Mouse (Mus musculus) forebrain, embryonic 10.5 days (tissue): ENCODE results near the gene Rorc. TPM values are rescaled to one million over a fixed set of nuclear protein-coding genes. Genes with fewer than 3 reads are reported as not detected.

Source experiments
- DNase-seq: peaks from one replicate; pipeline ENCODE4 v3.0.0-alpha.2; 2017; ENCODE audit warnings: low spot score; ENCODE audit errors: extremely low spot score
- H3K27ac ChIP-seq: fragments of 300-500 bp; sonication (generic); 2 replicates; pipeline ENCODE4 v1.5.1; 2016; ENCODE audit warnings: mild to moderate bottlenecking
- H3K27me3 ChIP-seq: fragments of 300-500 bp; sonication (generic); 2 replicates; pipeline ENCODE4 v1.6.1; 2016; ENCODE audit warnings: mild to moderate bottlenecking; ENCODE audit not compliant: poor library complexity, severe bottlenecking
- H3K36me3 ChIP-seq: fragments of 300-500 bp; sonication (generic); replicated peaks from 2 replicates; pipeline ENCODE4 v1.6.1; 2016; ENCODE audit warnings: mild to moderate bottlenecking, moderate library complexity
- H3K4me1 ChIP-seq: fragments of 300-500 bp; sonication (generic); 2 replicates; pipeline ENCODE4 v1.6.1; 2016
- H3K4me3 ChIP-seq: fragments of 300-500 bp; sonication (generic); 2 replicates; pipeline ENCODE4 v1.5.1; 2016; ENCODE audit warnings: mild to moderate bottlenecking, moderate library complexity
- H3K9me3 ChIP-seq: fragments of 300-500 bp; sonication (generic); 2 replicates; pipeline ENCODE4 v1.6.1; 2016; ENCODE audit warnings: mild to moderate bottlenecking, moderate library complexity
- WGBS: fragments of 180-500 bp; shearing (Covaris S2); methylation state at CpG from one replicate; pipeline ENCODE4 v1.1.7; 2016; 5-methylcytosine and 5-hydroxymethylcytosine counted together
- polyA plus RNA-seq: library from polyadenylated mRNA; unstranded; fragments of >200 nt; fragmentation: Nextera tagmentation; extraction: Ambion mirVana; gene quantifications from 2 replicates; pipeline ENCODE4 v1.2.1, GENCODE M21; 2016

Rorc gene
- polyA plus RNA-seq, 1 experiment from 2014 or later, result 0.36 TPM

DNA sequence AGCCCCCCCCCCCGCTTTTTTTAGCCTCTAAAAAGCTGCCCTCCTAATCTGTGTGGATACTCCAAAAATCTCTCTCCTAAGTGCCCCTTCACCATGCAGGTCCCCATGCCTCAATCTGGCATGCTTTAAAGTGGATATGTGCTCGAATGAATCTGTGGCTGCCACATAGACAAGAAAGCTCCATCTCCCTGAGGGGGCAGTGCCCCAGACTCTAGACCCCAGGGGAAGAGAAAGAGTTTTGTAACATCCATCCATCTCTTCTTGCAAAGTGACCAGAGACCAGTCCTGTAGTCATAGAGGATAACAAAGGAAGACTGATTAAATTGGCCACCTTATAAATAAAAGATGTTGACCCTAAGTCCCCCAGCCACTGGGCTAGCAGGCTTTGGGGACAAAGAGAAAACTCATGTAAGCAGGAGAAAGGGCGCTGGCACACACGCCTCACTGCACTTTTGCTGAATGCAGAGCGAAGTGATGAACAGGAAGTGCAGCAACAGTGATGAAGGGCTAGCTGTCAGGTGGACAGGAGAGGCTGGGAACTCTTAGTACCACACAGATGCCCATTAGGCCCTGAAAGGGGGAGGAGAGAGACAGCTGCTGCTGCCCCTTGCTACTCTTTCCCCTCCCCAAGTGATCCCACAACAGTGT, 27.2 kb downstream of the Rorc start:
- no peaks in the 10 kb centered on the region for H3K36me3 ChIP-seq
- WGBS, result 29% methylated on average over 5 of the region's 5 CpGs
- no peaks in the 10 kb centered on the region for H3K9me3 ChIP-seq
- peak overlapping the region; percentile 52; the same call in 1 of the 2 replicates for H3K4me3 ChIP-seq
- peaks cover 85% of the 10 kb centered on the region for H3K27me3 ChIP-seq
- peaks cover 39% of the 10 kb centered on the region for H3K4me1 ChIP-seq
- peak overlapping the region; percentile 67 for H3K27ac ChIP-seq
- no peak for DNase-seq

DNA sequence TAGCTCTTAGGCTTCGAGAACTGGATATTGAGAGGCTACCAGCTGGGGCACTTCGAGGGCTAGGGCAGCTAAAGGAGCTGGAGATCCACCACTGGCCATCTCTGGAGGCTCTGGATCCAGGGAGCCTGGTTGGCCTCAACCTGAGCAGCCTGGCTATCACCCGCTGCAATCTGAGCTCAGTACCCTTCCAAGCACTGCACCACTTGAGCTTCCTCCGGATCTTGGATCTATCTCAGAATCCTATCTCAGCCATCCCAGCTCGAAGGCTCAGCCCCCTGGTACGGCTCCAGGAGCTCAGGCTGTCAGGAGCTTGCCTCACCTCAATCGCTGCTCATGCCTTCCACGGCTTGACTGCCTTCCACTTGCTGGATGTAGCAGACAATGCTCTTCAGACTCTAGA, 29.9 kb downstream of the Rorc start:
- WGBS, result 75% methylated on average over 8 of the region's 8 CpGs
- peaks cover 74% of the 10 kb centered on the region for H3K27me3 ChIP-seq
- H3K4me3 ChIP-seq, result no peak overlapping the region
- no peaks in the 10 kb centered on the region for H3K36me3 ChIP-seq
- H3K27ac ChIP-seq, result 0 out of 2 replicates have a peak overlapping the region, but pooled peaks have one; percentile 30
- H3K4me1 ChIP-seq, result peaks cover 41% of the 10 kb centered on the region
- DNase-seq, result no peak
- H3K9me3 ChIP-seq, result no peaks in the 10 kb centered on the region

DNA sequence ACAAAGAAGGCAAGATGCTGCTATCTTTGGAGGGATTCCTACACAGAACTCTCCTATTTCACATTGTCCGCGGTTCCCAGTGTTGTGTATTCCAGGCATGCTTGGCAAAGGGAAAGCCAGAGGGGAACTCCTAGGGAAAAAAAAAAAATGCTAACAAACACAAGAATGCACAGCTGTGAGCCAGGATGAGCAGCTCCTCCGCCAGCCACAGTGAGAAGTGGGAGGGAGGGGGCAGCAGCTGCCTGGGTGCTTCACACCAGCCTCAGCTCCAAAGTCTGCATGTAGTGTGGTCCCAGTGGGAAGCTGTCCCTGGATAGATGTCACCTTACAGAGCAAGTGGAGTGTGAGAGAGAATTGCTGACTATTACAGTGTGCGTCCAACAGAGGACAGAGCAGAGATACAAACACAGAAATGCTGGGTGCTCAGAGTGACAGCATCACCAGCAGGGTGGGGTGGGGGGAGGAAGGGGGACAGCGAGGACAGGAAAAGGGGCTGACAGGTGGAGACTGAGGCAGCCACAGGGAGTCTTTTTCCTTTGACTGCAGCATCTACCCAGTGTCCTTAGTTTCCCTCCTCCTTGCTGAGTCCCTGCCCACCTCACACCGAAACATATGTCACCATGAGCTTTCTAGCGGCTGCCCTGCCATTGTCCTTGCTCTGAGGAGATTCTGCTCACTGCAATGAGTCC, 31.9 kb downstream of the Rorc start:
- no peaks in the 10 kb centered on the region for H3K9me3 ChIP-seq
- H3K4me3 ChIP-seq, result no peak overlapping the region
- peaks cover 54% of the 10 kb centered on the region for H3K27me3 ChIP-seq
- no peaks in the 10 kb centered on the region for H3K36me3 ChIP-seq
- 33% methylated on average over 7 of the region's 7 CpGs for WGBS
- DNase-seq, result no peak
- H3K4me1 ChIP-seq, result peaks cover 32% of the 10 kb centered on the region
- no peak overlapping the region for H3K27ac ChIP-seq

DNA sequence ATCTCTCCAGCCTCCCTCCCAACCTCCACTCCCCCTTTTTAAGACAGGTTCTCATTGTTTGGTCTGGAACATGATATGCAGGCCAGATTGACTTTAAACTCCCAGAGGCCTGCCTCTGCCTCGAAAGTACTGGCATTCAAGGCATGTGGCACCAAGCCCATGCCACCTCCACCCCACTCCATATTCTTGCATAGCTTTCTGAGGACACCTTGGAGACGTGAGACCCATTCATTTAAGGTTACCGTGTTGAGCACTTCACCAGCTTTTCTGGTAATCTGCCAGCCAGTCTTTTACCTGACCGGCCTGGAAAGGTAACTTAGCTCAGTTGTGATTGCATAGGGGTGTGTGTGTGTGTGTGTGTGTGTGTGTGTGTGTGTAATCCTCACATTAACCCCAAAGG, 33.0 kb downstream of the Rorc start:
- 77% methylated on average over 4 of the region's 4 CpGs for WGBS
- Histone ChIP-seq H3K36me3 (no peaks in the 10 kb centered on the region), H3K27me3 (peaks cover 43% of the 10 kb centered on the region)

DNA sequence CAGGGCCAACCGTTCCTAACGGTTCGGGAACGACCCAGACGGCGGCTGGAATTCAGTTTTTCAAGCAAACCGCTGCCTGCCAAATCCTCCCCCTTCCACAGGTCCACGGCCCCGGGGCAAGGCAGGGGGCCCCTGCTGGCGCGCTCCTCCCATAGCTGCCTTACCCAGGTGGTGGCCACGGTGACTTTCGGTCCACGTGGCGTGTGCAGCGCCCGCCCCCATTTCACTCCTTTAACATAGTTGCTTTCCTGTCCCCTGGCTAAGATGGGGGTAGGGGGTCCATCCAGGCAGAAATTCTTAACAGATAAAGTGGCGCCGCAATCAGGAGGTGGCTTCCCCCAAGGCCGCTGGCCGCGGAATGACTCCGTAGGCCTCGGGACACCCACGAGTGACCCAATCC, 39.9 kb downstream of the Rorc start:
- Histone ChIP-seq H3K36me3 (no peaks in the 10 kb centered on the region), H3K4me1 (peaks cover 20% of the 10 kb centered on the region), H3K4me3 (peak overlapping the region; percentile 61), H3K27ac (peak overlapping the region; percentile 89), H3K27me3 (peaks cover 6% of the 10 kb centered on the region; the same call in 1 of the 2 replicates), H3K9me3 (no peaks in the 10 kb centered on the region)
- 13% methylated on average over 25 of the region's 25 CpGs for WGBS
- no peak for DNase-seq

More for the DNA sequence above, 33.0 kb downstream of the Rorc start:
- H3K9me3 ChIP-seq, result no peaks in the 10 kb centered on the region
- no peak for DNase-seq
- H3K27ac ChIP-seq, result no peak overlapping the region
- no peak overlapping the region for H3K4me3 ChIP-seq
- peaks cover 22% of the 10 kb centered on the region for H3K4me1 ChIP-seq

DNA sequence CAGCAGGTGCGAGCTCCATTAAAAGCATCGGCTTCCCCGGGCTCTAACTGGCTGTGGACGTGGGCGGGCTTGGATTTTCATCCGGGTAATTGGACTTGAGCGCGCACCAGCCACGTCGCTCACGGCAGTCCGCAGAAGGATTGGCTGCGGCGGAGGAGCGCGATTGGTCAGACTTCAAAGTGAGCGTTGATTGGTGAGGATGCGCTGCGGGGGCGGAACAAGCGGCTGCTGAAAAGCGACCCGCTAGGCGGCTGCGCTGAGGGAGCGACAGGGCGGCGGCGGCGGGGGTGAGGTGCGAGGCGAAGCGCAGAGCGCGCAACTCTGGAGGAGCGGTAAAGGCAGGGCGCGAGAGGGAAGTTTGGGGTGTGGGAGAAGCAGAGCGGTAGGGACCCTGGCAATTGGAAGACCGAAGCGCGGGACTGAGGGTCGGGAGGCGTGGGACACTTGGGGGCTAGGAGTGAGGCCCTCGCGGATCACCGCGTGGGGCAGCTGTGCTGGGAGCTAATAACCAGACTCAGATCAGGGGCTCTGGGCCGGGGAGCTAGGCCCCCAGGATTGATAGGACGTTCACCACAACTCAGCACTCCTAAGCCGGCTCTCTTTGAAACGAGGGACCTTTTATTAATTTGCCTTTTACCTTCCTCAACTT, 40.6 kb downstream of the Rorc start, which contains the start of gene Tdrkh:
Gene Tdrkh, plus strand, starts transcription at position 243 of the 649 bp plus-strand sequence.
- WGBS, result 9% methylated on average over 52 of the region's 52 CpGs
- peak within 1 kb of the TSS; percentile 61 for H3K4me3 ChIP-seq
- peaks cover 6% of the 10 kb centered on the region; the same call in 1 of the 2 replicates for H3K27me3 ChIP-seq
- H3K36me3 ChIP-seq, result no peaks in the 10 kb centered on the region
- no peaks in the 10 kb centered on the region for H3K9me3 ChIP-seq
- H3K27ac ChIP-seq, result peak within 1 kb of the TSS; percentile 89
- DNase-seq, result peak; percentile 97
- peaks cover 20% of the 10 kb centered on the region for H3K4me1 ChIP-seq

DNA sequence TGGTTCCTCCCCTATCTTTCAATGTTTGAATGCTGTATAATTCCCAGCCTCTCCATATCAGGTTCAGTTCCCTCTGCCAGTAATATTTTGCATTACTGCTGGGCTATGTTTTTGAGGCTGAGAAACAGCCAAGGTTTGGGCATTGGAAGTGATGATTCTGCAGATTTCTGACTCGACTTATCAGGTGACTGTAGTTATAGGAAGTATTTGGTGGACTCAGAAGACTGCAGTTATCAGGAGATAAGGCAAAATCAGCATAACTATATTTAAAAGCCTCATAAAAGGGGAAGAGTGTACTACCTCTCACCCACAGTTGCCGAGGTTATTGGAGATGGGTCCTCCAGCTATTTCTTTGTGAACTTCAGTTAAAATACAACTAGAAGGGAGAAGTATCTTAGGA, 58.4 kb downstream of the Rorc start:
- Histone ChIP-seq H3K27me3 (no peaks in the 10 kb centered on the region), H3K4me1 (no peaks in the 10 kb centered on the region), H3K4me3 (no peak overlapping the region), H3K36me3 (peaks cover 9% of the 10 kb centered on the region), H3K9me3 (no peaks in the 10 kb centered on the region), H3K27ac (no peak overlapping the region)
- 88% methylated on average over 2 of the region's 2 CpGs for WGBS
- DNase-seq, result no peak

DNA sequence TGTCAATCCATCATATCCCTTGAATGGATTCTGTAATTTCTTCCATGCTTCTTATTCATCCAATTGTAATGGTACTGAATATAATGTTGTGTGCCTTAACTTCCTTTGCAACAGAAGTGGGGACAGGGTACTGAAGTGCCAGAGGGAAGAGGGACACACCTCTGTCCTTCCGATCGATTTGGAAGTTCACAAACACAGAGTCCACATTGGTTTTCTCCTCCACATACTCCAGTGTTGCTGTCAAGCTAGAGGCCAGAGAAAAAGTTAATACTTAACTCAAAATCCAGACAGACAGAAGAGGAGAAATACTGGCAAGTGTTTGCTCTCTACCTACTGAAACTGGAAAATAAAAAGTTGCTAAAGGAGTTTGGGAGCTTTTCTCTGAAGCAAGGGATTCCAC, 61.7 kb downstream of the Rorc start:
- H3K9me3 ChIP-seq, result no peaks in the 10 kb centered on the region
- H3K27ac ChIP-seq, result no peak overlapping the region
- H3K36me3 ChIP-seq, result no peaks in the 10 kb centered on the region
- 91% methylated on average over 2 of the region's 2 CpGs for WGBS
- no peak for DNase-seq
- no peaks in the 10 kb centered on the region for H3K4me1 ChIP-seq
- no peaks in the 10 kb centered on the region for H3K27me3 ChIP-seq
- H3K4me3 ChIP-seq, result no peak overlapping the region

DNA sequence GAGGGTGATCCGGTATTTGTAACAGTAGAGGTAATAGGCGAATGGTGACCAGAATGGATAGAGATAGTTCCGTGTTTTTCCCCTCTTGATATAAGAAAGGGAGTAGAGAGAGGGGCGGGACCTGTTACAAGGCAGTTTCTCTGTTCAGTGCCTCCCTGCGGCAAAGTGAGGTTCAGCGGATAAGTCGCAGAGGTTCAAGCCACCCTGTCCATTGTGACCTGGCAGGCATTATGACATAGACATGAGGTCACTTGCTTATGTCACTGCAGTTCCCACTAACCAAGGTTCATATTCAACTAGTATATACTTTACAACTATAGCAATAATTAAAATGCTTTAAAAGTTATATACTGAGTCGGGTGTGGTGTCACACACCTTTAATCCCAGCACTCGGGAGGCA, 63.8 kb downstream of the Rorc start:
- DNase-seq, result no peak
- H3K36me3 ChIP-seq, result no peaks in the 10 kb centered on the region
- no peaks in the 10 kb centered on the region for H3K4me1 ChIP-seq
- no peaks in the 10 kb centered on the region for H3K9me3 ChIP-seq
- WGBS, result 87% methylated on average over 9 of the region's 9 CpGs
- peaks cover 6% of the 10 kb centered on the region; the same call in 1 of the 2 replicates for H3K27me3 ChIP-seq
- no peak overlapping the region for H3K4me3 ChIP-seq
- no peak overlapping the region for H3K27ac ChIP-seq

DNA sequence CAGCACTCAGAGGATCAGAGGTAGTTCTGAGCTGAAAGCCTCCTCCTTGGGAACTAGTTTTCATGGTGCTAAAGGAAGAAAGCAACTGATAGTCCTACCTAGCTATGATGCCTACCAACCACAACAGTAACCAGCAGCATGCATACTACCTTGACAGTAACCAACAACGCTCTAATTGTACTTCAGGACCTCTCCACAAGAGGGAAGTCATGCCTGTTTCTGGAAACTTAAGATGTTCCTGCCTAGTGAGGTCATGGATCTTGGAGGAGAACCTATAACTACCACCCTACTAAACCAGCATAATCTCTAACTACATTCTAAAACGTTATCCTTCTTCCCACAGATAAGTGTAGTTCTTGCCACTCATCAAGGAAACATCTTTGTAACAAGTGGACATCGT, 68.6 kb downstream of the Rorc start:
- Histone ChIP-seq H3K4me3 (no peak overlapping the region), H3K27ac (no peak overlapping the region), H3K27me3 (peaks cover 6% of the 10 kb centered on the region; the same call in 1 of the 2 replicates), H3K9me3 (no peaks in the 10 kb centered on the region), H3K4me1 (peaks cover 13% of the 10 kb centered on the region), H3K36me3 (peaks cover 18% of the 10 kb centered on the region)
- no peak for DNase-seq
- 43% methylated on average over 3 of the region's 3 CpGs for WGBS

DNA sequence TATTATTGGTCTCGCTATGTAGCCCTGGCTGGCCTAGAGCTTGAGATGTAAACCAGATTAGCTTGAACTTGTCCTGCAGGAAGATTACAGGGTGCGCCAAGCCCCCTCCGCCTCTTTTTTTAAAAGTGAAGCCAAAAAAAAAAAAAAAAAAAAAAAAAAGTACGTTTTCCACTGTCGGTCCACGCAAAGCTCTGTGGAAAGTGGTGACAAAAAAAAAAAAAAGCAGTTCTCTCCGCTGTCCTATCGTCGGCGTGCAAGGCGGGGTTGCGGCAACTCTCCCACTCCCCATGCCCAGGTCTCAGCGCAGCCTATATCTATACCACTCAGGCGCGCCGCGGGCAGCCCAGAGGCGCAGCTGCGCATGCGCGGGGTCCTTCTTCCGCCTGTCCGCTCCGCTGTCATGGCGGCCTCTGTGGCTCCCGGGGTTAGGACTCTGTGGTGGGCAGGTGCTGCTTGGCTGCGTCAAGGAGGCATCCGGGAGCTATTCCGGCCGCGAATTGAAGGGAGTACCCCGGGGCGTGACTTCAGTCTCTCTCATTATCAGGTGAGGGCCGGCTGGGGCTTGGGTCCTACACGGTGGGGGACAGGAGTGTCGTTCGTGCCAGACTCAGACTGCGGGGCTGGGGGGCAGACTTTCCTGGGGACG, 70.5 kb downstream of the Rorc start, which contains the start of gene Mrpl9:
Gene Mrpl9, plus strand, starts transcription at position 368 of the 646 bp plus-strand sequence.
- Histone ChIP-seq H3K27me3 (peaks cover 6% of the 10 kb centered on the region; the same call in 1 of the 2 replicates), H3K36me3 (peaks cover 37% of the 10 kb centered on the region), H3K4me1 (peaks cover 13% of the 10 kb centered on the region), H3K4me3 (peak within 1 kb of the TSS; percentile 94), H3K27ac (peak within 1 kb of the TSS; percentile 92), H3K9me3 (no peaks in the 10 kb centered on the region)
- peak; percentile 93 for DNase-seq
- WGBS, result under 1% methylated on average over 39 of the region's 39 CpGs

DNA sequence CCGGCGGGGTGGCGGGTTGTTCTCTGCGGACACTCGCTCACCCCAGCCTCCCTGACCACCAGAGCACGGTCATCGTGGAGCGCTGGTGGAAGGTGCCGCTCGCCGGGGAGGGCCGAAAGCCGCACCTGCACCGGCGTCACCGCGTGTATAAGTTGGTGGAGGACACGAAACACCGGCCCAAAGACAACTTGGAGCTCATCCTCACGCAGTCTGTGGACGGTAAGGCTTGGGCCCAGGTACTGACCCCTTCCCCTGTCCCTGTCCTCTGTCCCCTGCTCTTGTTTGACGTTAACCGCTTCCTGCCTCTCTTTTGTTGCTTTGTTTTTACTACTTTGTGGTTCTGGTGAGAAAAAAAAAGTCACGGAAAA, 71.0 kb downstream of the Rorc start, which contains the start of gene Oaz3:
Gene Oaz3, minus strand, starts transcription at position 319 of the 368 bp plus-strand sequence.
- 2% methylated on average over 24 of the region's 24 CpGs for WGBS

More for the DNA sequence above, 71.0 kb downstream of the Rorc start, which contains the start of gene Oaz3:
- Histone ChIP-seq H3K27ac (peak within 1 kb of the TSS; percentile 92), H3K4me3 (peak within 1 kb of the TSS; percentile 94), H3K27me3 (peaks cover 6% of the 10 kb centered on the region; the same call in 1 of the 2 replicates), H3K4me1 (peaks cover 13% of the 10 kb centered on the region), H3K9me3 (no peaks in the 10 kb centered on the region), H3K36me3 (peaks cover 42% of the 10 kb centered on the region)
- DNase-seq, result no peak
